Mouse (Mus musculus): Measurements from ENCODE around the gene Gm6763. TPM values are rescaled to one million over a fixed set of nuclear protein-coding genes. Genes with fewer than 3 reads are reported as not detected.

Gene Gm6763
- not detected for polyA plus RNA-seq (2017; shearing (Covaris generic))

GRCm38 (mm10) chr10:104151197-104151596 is at the start of gene Gm6763:
Gm6763 (plus strand) TSS chr10:104151497.

GRCm38 (mm10) chr10:104142687-104143086 is 8.6 kb upstream of the Gm6763 start, which contains the start of gene Gm21293:
Gm21293 (plus strand) TSS chr10:104142987.

GRCm38 (mm10) chr10:104159706-104160105 is 8.4 kb downstream of the Gm6763 start, which contains the start of gene Gm8764:
Gm8764 (plus strand) TSS chr10:104160006.

GRCm38 (mm10) chr10:104168215-104168614 is 16.9 kb downstream of the Gm6763 start, which contains the start of gene Gm21304:
Gm21304 (plus strand) TSS chr10:104168515.

GRCm38 (mm10) chr10:104176724-104177123 is 25.4 kb downstream of the Gm6763 start, which contains the start of gene Gm21312:
Gm21312 (plus strand) TSS chr10:104177024.

GRCm38 (mm10) chr10:104185233-104185632 is 33.9 kb downstream of the Gm6763 start, which contains the start of gene Gm20765:
Gm20765 (plus strand) TSS chr10:104185533.

GRCm38 (mm10) chr10:104193742-104194141 is 42.4 kb downstream of the Gm6763 start, which contains the start of gene Gm4340:
Gm4340 (plus strand) TSS chr10:104194042.

Other genes with a start within 250 kb of the Gm6763 start
- gene Gm21293, start 8.5 kb upstream of the Gm6763 start, polyA plus RNA-seq (2017; shearing (Covaris generic)): not detected
- gene Gm8764, start 8.5 kb downstream of the Gm6763 start, polyA plus RNA-seq (2017; shearing (Covaris generic)): not detected
- gene Gm21304, start 17.0 kb downstream of the Gm6763 start, polyA plus RNA-seq (2017; shearing (Covaris generic)): not detected
- gene Gm21312, start 25.5 kb downstream of the Gm6763 start, polyA plus RNA-seq (2017; shearing (Covaris generic)): not detected
- gene Gm20765, start 34.0 kb downstream of the Gm6763 start, polyA plus RNA-seq (2017; shearing (Covaris generic)): not detected
- gene Gm4340, start 42.5 kb downstream of the Gm6763 start, polyA plus RNA-seq (2017; shearing (Covaris generic)): not detected